Mouse (Mus musculus): ENCODE results near the gene H2-Q6.
"Not testable (repeated sequence)": the region's sequence is repeated elsewhere in the genome, so short reads cannot be mapped to it uniquely, and the experiment has no call there.

The H2-Q6 gene

GRCm38 (mm10) chr17:35435577-35435976 lies 10.9 kb downstream of the H2-Q6 start:
- not testable (repeated sequence) for DNase-seq

DNA sequence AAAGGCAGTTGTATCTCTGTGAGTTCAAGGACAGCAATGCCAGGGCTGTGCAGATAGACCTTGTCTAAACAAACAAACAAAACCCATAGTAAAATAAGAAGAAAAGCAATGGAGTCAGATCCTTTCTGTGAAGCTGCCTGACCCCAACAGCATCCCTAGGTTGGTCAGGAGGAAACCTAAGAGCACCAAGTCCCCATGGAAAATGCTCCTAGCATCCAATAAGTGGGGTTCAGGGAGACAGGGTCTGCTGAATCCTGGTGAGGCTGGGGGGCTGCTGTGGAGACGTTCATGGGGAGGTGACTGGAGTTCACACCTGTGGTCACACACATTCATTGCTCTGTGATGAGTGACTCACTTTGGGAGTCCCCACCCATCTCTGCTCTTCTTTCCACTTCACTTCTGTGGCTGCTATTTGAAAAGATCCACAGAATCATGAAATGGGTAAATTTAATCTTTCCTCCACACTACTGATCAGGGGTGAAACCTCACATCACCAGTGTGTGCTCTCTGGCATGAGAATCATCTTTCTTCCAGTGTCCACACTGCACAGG lies 12.8 kb downstream of the H2-Q6 start:
- not testable (repeated sequence) for DNase-seq

- DNase-seq, result not testable (repeated sequence)
These were observed 13.7 kb downstream of the H2-Q6 start for GRCm38 (mm10) chr17:35438395-35438794.

DNA sequence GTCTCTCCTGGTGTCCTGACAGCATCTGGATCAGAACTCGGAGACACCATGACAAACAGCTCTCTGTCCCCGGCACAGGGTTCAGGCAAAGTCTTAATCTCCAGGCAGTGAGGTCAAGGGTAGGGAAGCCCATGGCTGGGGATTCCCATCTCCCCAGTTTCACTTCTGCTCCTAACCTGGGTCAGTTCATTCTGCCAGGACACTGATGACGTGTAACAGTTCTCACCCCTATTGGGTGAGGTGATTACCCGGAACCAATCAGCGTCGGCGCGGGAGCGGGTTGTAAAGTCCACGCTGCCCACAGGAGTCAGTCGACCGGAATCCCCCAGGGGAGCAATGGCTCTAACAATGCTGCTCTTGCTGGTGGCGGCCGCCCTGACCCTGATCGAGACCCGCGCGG lies 14.2 kb downstream of the H2-Q6 start, which contains the start of gene H2-Q7:
Gene H2-Q7, plus strand, starts transcription at position 271 of the 400 bp plus-strand sequence.
- DNase-seq, result peak; percentile 32

GRCm38 (mm10) chr17:35439295-35439747 lies 14.7 kb downstream of the H2-Q6 start:
- peak; percentile 11 for DNase-seq

DNA sequence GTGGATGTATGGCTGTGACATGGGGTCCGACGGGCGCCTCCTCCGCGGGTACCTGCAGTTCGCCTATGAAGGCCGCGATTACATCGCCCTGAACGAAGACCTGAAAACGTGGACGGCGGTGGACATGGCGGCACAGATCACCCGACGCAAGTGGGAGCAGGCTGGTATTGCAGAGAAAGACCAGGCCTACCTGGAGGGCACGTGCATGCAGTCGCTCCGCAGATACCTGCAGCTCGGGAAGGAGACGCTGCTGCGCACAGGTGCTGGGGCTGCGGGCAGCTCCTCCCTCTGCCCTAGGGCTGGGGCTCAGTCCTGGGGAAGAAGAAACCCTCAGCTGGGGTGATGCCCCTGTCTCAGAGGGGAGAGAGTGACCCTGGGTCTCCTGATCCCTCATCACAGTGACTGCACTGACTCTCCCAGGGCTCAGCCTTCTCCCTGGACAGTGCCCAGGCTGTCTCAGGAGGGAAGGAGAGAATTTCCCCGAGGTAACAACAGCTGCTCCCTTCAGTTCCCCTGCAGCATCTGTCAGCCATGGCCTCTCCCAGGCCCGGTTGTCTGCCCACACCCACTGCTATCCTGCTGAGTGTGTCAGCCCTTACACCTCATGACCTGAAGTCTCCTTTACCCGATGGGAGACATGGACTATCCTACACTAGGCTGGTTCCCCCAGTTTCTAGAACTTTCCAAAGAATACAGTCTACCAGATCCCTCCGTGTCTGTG lies 15.4 kb downstream of the H2-Q6 start:
- not testable (repeated sequence) for DNase-seq

- not testable (repeated sequence) for DNase-seq
These were observed 17.7 kb downstream of the H2-Q6 start for GRCm38 (mm10) chr17:35442376-35442775.

DNA sequence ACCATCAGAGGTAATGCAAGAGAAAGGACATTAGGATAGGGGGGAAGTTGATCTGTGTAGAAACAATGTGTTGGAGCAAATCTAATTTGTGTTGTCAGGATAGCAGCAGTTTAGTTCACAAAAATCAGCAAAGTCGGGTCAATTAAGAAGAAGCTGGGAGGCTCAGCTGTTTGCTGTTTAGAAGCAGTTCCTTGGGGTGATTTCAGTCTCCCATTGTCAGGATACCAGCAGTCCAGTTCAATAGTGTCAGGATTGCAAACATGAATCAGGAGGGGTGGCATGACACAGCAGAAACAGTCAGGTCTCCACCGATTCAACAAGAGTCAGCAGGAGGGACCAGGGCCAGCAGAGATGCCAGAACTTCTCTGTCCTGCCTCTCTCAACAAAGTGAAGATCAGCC lies 19.9 kb downstream of the H2-Q6 start:
- DNase-seq, result not testable (repeated sequence)

- not testable (repeated sequence) for DNase-seq
These were observed 33.6 kb downstream of the H2-Q6 start for GRCm38 (mm10) chr17:35458247-35458646.

DNA sequence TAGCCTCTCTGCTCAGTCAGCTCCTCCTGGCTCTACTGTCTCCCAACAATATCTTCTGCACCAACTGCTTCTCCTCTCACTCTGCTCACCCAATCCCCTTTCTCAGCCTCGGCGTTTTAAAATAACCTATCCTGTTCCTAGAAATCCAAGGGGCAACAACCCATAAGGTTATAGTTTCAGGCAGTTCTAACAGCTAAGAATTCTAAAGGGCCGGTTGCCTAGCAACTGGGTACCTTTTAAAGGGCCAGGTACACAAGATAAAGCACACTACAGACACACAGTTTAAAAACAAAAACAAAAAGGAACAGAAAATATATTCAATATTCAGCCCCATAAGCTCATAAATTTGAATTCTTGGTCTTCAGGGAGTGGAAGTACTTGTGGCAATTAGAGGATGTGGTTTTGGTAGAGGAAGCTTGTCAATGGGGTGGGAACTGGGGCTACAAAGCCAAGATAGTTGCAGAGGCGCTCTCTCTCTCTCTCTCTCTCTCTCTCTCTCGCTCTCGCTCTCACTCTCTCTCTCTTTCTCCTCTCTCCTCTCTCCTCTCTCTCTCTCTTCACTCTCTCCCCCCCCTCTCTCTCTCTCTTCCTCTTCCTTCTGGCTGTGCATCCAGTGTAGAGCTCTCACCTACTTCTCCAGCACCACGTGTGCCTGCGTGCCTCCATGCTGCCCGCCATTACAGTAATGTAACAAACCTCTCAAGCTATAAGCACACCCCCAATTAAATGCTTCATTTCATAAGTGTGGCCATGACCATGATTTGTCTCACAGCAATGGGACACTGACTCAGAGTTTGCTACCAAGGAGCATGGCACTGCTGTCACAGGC lies 36.1 kb downstream of the H2-Q6 start:
- DNase-seq, result not testable (repeated sequence)

DNA sequence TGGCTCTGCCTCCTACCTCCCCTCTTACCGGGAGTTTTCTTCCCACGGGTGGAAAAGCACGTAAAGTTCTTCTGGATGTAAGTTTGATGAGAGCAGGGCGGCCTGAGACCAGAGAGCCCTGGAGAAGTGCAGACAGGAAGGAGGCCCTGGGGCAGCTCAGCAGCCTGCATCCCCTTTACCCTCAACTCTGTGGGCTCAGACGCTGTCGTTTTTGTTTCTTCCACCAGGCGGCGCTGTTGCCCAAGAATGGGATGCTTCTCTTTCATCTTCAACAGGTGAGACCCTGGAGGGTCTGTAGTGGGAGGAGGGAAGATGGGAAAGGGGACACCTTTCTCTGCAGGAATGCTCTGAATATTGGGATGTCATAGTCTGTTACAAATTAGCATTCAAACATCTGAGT lies 41.0 kb downstream of the H2-Q6 start:
- peak; percentile 49 for DNase-seq

DNA sequence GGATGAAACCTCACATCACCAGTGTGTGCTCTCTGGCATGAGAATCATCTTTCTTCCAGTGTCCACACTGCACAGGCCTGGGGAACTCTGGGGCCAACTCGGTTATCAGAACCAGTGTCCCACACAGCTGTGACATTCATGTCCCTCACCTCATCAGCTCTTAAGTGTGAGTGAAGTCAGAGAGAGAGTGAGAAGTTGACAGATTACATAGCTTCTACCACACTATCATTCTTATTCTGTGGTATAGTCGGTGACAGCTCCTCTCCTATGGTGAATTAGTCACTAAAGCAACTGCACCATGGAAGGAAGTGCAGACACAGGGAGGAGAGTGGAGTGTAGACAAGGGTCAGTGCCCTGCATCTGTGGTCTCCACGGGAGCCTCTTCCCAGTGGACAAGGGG lies 44.3 kb downstream of the H2-Q6 start:
- not testable (repeated sequence) for DNase-seq

DNA sequence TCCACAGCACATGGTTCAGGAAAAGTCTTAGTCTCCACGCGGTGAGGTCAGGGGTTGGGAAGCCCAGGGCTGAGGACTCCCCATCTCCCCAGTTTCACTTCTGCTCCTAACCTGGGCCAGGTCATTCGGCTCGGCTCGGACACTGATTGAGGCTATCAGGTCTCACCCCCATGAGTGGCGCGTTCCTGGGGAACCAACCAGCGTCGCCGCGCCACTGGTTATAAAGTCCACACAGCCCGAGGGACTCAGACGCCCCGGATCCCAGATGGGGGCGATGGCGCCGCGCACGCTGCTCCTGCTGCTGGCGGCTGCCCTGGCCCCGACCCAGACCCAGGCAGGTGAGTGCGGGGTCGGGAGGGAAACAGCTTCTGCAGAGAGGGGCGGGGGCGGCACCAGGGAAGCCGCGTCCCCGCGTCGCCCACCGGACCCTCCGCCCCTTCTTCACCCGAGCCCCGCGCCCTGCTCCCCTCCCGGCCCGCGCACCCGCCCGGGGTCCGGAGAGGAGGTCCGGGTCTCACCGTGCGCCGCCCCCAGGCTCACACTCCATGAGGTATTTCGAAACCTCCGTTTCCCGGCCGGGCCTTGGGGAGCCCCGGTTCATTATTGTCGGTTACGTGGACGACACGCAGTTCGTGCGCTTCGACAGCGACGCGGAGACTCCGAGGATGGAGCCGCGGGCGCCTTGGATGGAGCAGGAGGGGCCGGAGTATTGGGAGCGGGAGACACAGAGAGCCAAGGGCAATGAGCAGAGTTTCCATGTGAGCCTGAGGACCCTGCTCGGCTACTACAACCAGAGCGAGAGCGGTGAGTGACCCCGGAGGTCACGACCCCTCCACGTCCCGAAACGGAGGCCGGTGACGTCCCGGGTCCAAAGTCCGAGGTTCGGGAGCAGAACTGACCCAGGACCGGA lies 45.4 kb downstream of the H2-Q6 start, which contains the start of gene H2-Q10:
Gene H2-Q10, plus strand, starts transcription at position 248 of the 910 bp plus-strand sequence.
- DNase-seq, result peak; percentile 6
